ENCODE assay signal across 10 mouse cellular contexts in genomic region chr8:104312023-104312422, GRCm38 (mm10). TPM values are rescaled to one million over a fixed set of nuclear protein-coding genes. Genes with fewer than 3 reads are reported as not detected.
A peak's percentile ranks its signal among the peaks of the same experiment; 100 is the strongest.
DNase-seq lines count a peak whose midpoint lies in the region; ATAC-seq lines count a peak whose summit lies in the region.
"Not testable (repeated sequence)": the region's sequence is repeated elsewhere in the genome, so short reads cannot be mapped to it uniquely, and the experiment has no call there.
"Had no signal": no experiment of that assay in that cellular context is flagged by ENCODE, and none has a peak within 500 bp of the region (broad histone marks: within the 10 kb centered on the region; RNA-seq: fewer than 3 reads in every experiment).

No protein-coding gene starts in this region.

- not testable (repeated sequence) for H3K9me3 ChIP-seq in heart, embryonic 10.5 days

- not testable (repeated sequence) for H3K4me1 ChIP-seq in heart, embryonic 10.5 days

- H3K36me3 ChIP-seq in heart, embryonic 10.5 days, result not testable (repeated sequence)

- H3K27ac ChIP-seq in heart, embryonic 10.5 days, result not testable (repeated sequence)

- peak; percentile 81 for ATAC-seq in frontal cortex, adult (ENCODE audit: low TSS enrichment)

- not testable (repeated sequence) for H3K4me3 ChIP-seq in heart, embryonic 10.5 days

- WGBS in heart, embryonic 10.5 days, result 75% methylated on average over 3 of the region's 3 CpGs

- DNase-seq in heart, adult 11 months, result peak; percentile 63
- peak; percentile 14 for DNase-seq in heart, embryonic 10.5 days (ENCODE audit: low spot score)

- H3K27me3 ChIP-seq in heart, embryonic 10.5 days (ENCODE audit: insufficient read depth, poor library complexity, severe bottlenecking), result not testable (repeated sequence)

RNA-seq across cellular contexts. Expression of gene Cmtm1, which starts 2.1 kb away (rescaled TPM):
- not detected in 2 replicates for polyA plus RNA-seq in heart, embryonic 10.5 days (2016; fragmentation: Nextera tagmentation; extraction: Ambion mirVana)
- polyA plus RNA-seq: activated CD4-positive, CD25-positive, alpha-beta regulatory T cell, adult 4 months; adrenal gland, adult 2 months; C2C12; CD4-positive, CD25-positive, alpha-beta regulatory T cell, adult 4 months; G1E had no signal

RNA-seq across cellular contexts. Expression of gene Gm45711, which starts 2.1 kb away (rescaled TPM):
- not detected in 2 replicates for polyA plus RNA-seq in heart, embryonic 10.5 days (2016; fragmentation: Nextera tagmentation; extraction: Ambion mirVana)
- polyA plus RNA-seq: activated CD4-positive, CD25-positive, alpha-beta regulatory T cell, adult 4 months; brain, embryonic 14.5 days; C2C12; CD4-positive, CD25-positive, alpha-beta regulatory T cell, adult 4 months; G1E; Patski had no signal

RNA-seq across cellular contexts. Expression of gene Gm11020, which starts 9.3 kb away (rescaled TPM):
- not detected in 2 replicates for polyA plus RNA-seq in heart, embryonic 10.5 days (2016; fragmentation: Nextera tagmentation; extraction: Ambion mirVana)
- polyA plus RNA-seq: activated CD4-positive, CD25-positive, alpha-beta regulatory T cell, adult 4 months; adrenal gland, adult 2 months; brain, embryonic 14.5 days; C2C12; CD4-positive, CD25-positive, alpha-beta regulatory T cell, adult 4 months; G1E; Patski had no signal

RNA-seq across cellular contexts. Expression of gene Cmtm2b, which starts 10.0 kb away (rescaled TPM):
- polyA plus RNA-seq in heart, embryonic 10.5 days (2016; fragmentation: Nextera tagmentation; extraction: Ambion mirVana), result not detected in 2 replicates
- polyA plus RNA-seq: activated CD4-positive, CD25-positive, alpha-beta regulatory T cell, adult 4 months; adrenal gland, adult 2 months; brain, embryonic 14.5 days; C2C12; CD4-positive, CD25-positive, alpha-beta regulatory T cell, adult 4 months; G1E; Patski had no signal

RNA-seq across cellular contexts. Expression of gene Cmtm2a, which starts 19.0 kb away (rescaled TPM):
- not detected in 2 replicates for polyA plus RNA-seq in heart, embryonic 10.5 days (2016; fragmentation: Nextera tagmentation; extraction: Ambion mirVana)
- polyA plus RNA-seq: activated CD4-positive, CD25-positive, alpha-beta regulatory T cell, adult 4 months; brain, embryonic 14.5 days; C2C12; G1E; Patski had no signal
